Mouse (Mus musculus): ENCODE measurements around the gene Fbxo34. TPM values are rescaled to one million over a fixed set of nuclear protein-coding genes. Genes with fewer than 3 reads are reported as not detected.
A peak's percentile ranks its signal among the peaks of the same experiment; 100 is the strongest.

Gene Fbxo34
- total and polyA plus RNA-seq, 3 experiments, result 11.1 to 25.9 (median 11.9) TPM

GRCm38 (mm10) chr14:47464426-47464825 is 14.2 kb downstream of the Fbxo34 start:
- TF ChIP-seq MAZ (IDR thresholded peaks at IDR 0.05; ENCODE audit: low read depth, low read length), result no peak
- no peak for TF ChIP-seq JUND (conservative IDR thresholded peaks at IDR 0.05; ENCODE audit: low read depth, low read length)
- no peak for TF ChIP-seq MEF2A (IDR thresholded peaks at IDR 0.05; ENCODE audit: borderline replicate concordance, low read depth, low read length)
- TF ChIP-seq EP300 (IDR thresholded peaks at IDR 0.05; ENCODE audit: low read length), result no peak
- TF ChIP-seq KAT2A (IDR thresholded peaks at IDR 0.05; ENCODE audit: insufficient replicate concordance, low read length), result no peak
- TF ChIP-seq USF1 (IDR thresholded peaks at IDR 0.05; ENCODE audit: low read depth, low read length), result no peak
- TF ChIP-seq BHLHE40 (IDR thresholded peaks at IDR 0.05; ENCODE audit: low read depth, low read length), result no peak
- no peak for TF ChIP-seq IRF4 (IDR thresholded peaks at IDR 0.05; ENCODE audit: low read depth, low read length)
- TF ChIP-seq NRF1 (IDR thresholded peaks at IDR 0.05; ENCODE audit: low read depth, low read length), result no peak
- no peak for TF ChIP-seq POLR2A (IDR thresholded peaks at IDR 0.05; ENCODE audit: low read depth, low read length)
- no peak for TF ChIP-seq ZNF384 (IDR thresholded peaks at IDR 0.05; ENCODE audit: low read depth, low read length)
- no peak for TF ChIP-seq POLR2AphosphoS2 (IDR thresholded peaks at IDR 0.05; ENCODE audit: low read depth, low read length)
- no peak for TF ChIP-seq ZC3H11A (IDR thresholded peaks at IDR 0.05; ENCODE audit: low read depth, low read length)
- no peak for TF ChIP-seq RAD21 (IDR thresholded peaks at IDR 0.05; ENCODE audit: low read depth, low read length)
- no peak for TF ChIP-seq ZKSCAN1 (IDR thresholded peaks at IDR 0.05; ENCODE audit: borderline replicate concordance, low read depth, low read length)
- TF ChIP-seq ETS1 (conservative IDR thresholded peaks at IDR 0.05; ENCODE audit: low read depth, low read length), result no peak
- no peak for TF ChIP-seq SMC3 (IDR thresholded peaks at IDR 0.05; ENCODE audit: low read depth, low read length)
- dilution Hi-C loops (cut with MboI; ENCODE audit: extremely low pct_ligation_motif_present, extremely low pct_unique_long_range_greater_than_20kb, low sequenced_read_pairs) (no loop called here), in situ Hi-C loops (cut with MboI; ENCODE audit: low pct_ligation_motif_present, low pct_unique_long_range_greater_than_20kb, low sequenced_read_pairs) (no loop called here)
- no peak overlapping the region for H3K4me3 ChIP-seq (replicated peaks in 1 of 3; ENCODE audit: low read depth in 2 of 3, low read length in 2 of 3, poor library complexity in 1 of 3)
- H3K36me3 ChIP-seq (replicated peaks in 1 of 2; ENCODE audit: control insufficient read depth in 1 of 2, insufficient read depth in 1 of 2, low read length in 1 of 2), result no peaks in the 10 kb centered on the region
- H3K9ac ChIP-seq (ENCODE audit: insufficient read depth, low read depth), result no peak overlapping the region
- peaks cover 0 to 3% of the 10 kb centered on the region in 2 experiments; a peak in 1 of 4 replicates for H3K4me1 ChIP-seq (ENCODE audit: control insufficient read depth in 1 of 2, insufficient read depth in 2 of 2)
- H3K27ac ChIP-seq (ENCODE audit: insufficient read depth, low read depth), result no peak overlapping the region
- H3K4me2 ChIP-seq (ENCODE audit: insufficient read depth, low read depth, poor library complexity, severe bottlenecking), result no peak overlapping the region
- DNase-seq (ENCODE audit: extremely low read depth), result no peak
- H3K27me3 ChIP-seq (replicated peaks), result peaks cover 6% of the 10 kb centered on the region
- no peaks in the 10 kb centered on the region for H3K9me3 ChIP-seq (replicated peaks; ENCODE audit: low read length)
- no peaks in the 10 kb centered on the region for H3K79me2 ChIP-seq (replicated peaks; ENCODE audit: control insufficient read depth, extremely low read depth, insufficient read depth, poor library complexity, severe bottlenecking)

DNA sequence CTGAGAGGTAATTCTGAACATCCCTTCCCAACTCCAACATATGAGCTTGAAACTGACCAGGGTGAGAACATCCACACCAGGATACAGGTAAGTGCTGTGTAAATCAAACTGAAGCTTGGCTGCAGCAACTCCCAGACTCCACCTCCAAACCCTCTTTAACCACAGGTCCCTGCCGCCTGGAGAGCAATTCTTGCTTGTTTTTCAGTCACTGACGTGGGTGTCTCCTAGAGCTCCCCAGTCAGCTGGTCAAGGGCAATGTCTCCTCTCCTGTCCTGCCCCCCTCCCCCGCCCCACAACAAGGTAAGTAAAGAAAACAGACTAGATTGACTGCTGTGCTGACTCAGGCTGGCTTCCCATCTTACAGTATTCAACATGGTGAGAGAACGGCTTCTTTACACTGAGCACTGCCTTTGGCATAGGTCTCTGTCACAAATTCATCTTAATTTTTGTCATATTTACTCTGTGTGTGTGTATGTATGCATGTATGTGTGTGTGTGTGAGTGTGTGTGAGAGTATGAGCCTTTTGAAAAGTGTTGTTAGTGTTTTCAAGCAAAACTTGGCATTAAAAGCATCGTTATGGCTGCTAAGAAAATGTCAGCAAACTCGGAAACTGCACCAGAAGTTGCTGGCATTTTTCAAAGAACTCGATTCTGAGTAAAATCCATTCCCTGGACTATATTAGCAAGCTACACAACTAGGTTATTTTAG is 15.4 kb downstream of the Fbxo34 start:
- H3K4me1 ChIP-seq (ENCODE audit: control insufficient read depth in 1 of 2, insufficient read depth in 2 of 2), result peaks cover 0 to 3% of the 10 kb centered on the region in 2 experiments; a peak in 1 of 4 replicates

More for the DNA sequence above, 15.4 kb downstream of the Fbxo34 start:
- in situ Hi-C loops (cut with MboI; ENCODE audit: low pct_ligation_motif_present, low pct_unique_long_range_greater_than_20kb, low sequenced_read_pairs), result no loop called here
- Histone ChIP-seq H3K79me2 (replicated peaks; ENCODE audit: control insufficient read depth, extremely low read depth, insufficient read depth, poor library complexity, severe bottlenecking) (no peaks in the 10 kb centered on the region), H3K4me2 (ENCODE audit: insufficient read depth, low read depth, poor library complexity, severe bottlenecking) (peak overlapping the region; percentile 34; the same call in 1 of the 2 replicates), H3K9me3 (replicated peaks; ENCODE audit: low read length) (no peaks in the 10 kb centered on the region), H3K4me3 (replicated peaks in 1 of 3; ENCODE audit: low read depth in 2 of 3, low read length in 2 of 3, poor library complexity in 1 of 3) (no peak overlapping the region), H3K27me3 (replicated peaks) (peaks cover 6% of the 10 kb centered on the region), H3K9ac (ENCODE audit: insufficient read depth, low read depth) (no peak overlapping the region), H3K27ac (ENCODE audit: insufficient read depth, low read depth) (no peak overlapping the region), H3K36me3 (replicated peaks in 1 of 2; ENCODE audit: control insufficient read depth in 1 of 2, insufficient read depth in 1 of 2, low read length in 1 of 2) (no peaks in the 10 kb centered on the region)
- dilution Hi-C loops (cut with MboI; ENCODE audit: extremely low pct_ligation_motif_present, extremely low pct_unique_long_range_greater_than_20kb, low sequenced_read_pairs), result no loop called here
- no peak for DNase-seq (ENCODE audit: extremely low read depth)
- TF ChIP-seq TCF12 (IDR thresholded peaks at IDR 0.05; ENCODE audit: low read depth, low read length) (no peak), ZMIZ1 (IDR thresholded peaks at IDR 0.05; ENCODE audit: low read depth, low read length) (no peak), PAX5 (IDR thresholded peaks at IDR 0.05; ENCODE audit: low read length) (no peak), ELF1 (IDR thresholded peaks at IDR 0.05; ENCODE audit: low read depth, low read length) (no peak), SMC3 (IDR thresholded peaks at IDR 0.05; ENCODE audit: low read depth, low read length) (no peak), HCFC1 (IDR thresholded peaks at IDR 0.05; ENCODE audit: low read depth, low read length) (no peak), SIN3A (IDR thresholded peaks at IDR 0.05; ENCODE audit: low read length) (no peak), E2F4 (IDR thresholded peaks at IDR 0.05; ENCODE audit: insufficient replicate concordance, low read depth, low read length) (no peak), CTCF (conservative IDR thresholded peaks at IDR 0.05 in 1 of 2, IDR thresholded peaks at IDR 0.05 in 1 of 2; ENCODE audit: low read depth in 2 of 2, low read length in 2 of 2) (no peak), IRF4 (IDR thresholded peaks at IDR 0.05; ENCODE audit: low read depth, low read length) (no peak), ZNF384 (IDR thresholded peaks at IDR 0.05; ENCODE audit: low read depth, low read length) (no peak), NRF1 (IDR thresholded peaks at IDR 0.05; ENCODE audit: low read depth, low read length) (no peak), CHD2 (IDR thresholded peaks at IDR 0.05; ENCODE audit: low read length) (no peak), MEF2A (IDR thresholded peaks at IDR 0.05; ENCODE audit: borderline replicate concordance, low read depth, low read length) (no peak), ZC3H11A (IDR thresholded peaks at IDR 0.05; ENCODE audit: low read depth, low read length) (no peak), NELFE (IDR thresholded peaks at IDR 0.05; ENCODE audit: low read depth, low read length) (no peak), ETS1 (conservative IDR thresholded peaks at IDR 0.05; ENCODE audit: low read depth, low read length) (no peak), MAFK (IDR thresholded peaks at IDR 0.05; ENCODE audit: insufficient replicate concordance, low read length) (no peak), MXI1 (IDR thresholded peaks at IDR 0.05; ENCODE audit: low read depth, low read length) (no peak), GABPA (IDR thresholded peaks at IDR 0.05; ENCODE audit: insufficient replicate concordance, low read depth, low read length) (no peak)

Data from CH12.LX (cell line).